Mouse (Mus musculus): ENCODE data around the gene Mettl21a. TPM values are rescaled to one million over a fixed set of nuclear protein-coding genes. Genes with fewer than 3 reads are reported as not detected.

Mettl21a gene
- polyA plus RNA-seq, 1 experiment from 2014 or later = 22.0 TPM

GRCm38 (mm10) chr1:64617715-64617984 lies 608 bp upstream of the Mettl21a start:
- H3K4me2 ChIP-seq (replicated peaks; ENCODE audit: low read depth, low read length) = peak overlapping the region; percentile 42
- peak overlapping the region; percentile 68 for H3K4me3 ChIP-seq (ENCODE audit: low read depth, low read length)
- no peaks in the 10 kb centered on the region for H3K4me1 ChIP-seq (replicated peaks; ENCODE audit: control insufficient read depth, insufficient read depth, low read length)
- DNase-seq (ENCODE audit: low spot score) (peak; percentile 90), ATAC-seq (ENCODE audit: low FRiP score) (peak; percentile 90)
- under 1% methylated on average over 15 of the region's 15 CpGs for WGBS
- H3K36me3 ChIP-seq (ENCODE audit: control insufficient read depth, insufficient read depth, low read length) = 0 out of 2 replicates have a peak, but pooled peaks cover 3% of the 10 kb centered on the region
- no peaks in the 10 kb centered on the region for H3K27me3 ChIP-seq (ENCODE audit: control insufficient read depth, insufficient read depth, low read length)
- no peaks in the 10 kb centered on the region for H3K9me3 ChIP-seq (ENCODE audit: control insufficient read depth, low read length)
- H3K27ac ChIP-seq (ENCODE audit: low read depth, low read length) = peak overlapping the region; percentile 83
- H3K9ac ChIP-seq (ENCODE audit: low read depth, low read length) = peak overlapping the region; percentile 86

- peak overlapping the region; percentile 42 for H3K4me2 ChIP-seq (replicated peaks; ENCODE audit: low read depth, low read length)
- H3K9me3 ChIP-seq (ENCODE audit: control insufficient read depth, low read length) = no peaks in the 10 kb centered on the region
- 10% methylated on average over 8 of the region's 8 CpGs for WGBS
- H3K27ac ChIP-seq (ENCODE audit: low read depth, low read length) = peak overlapping the region; percentile 83
- H3K27me3 ChIP-seq (ENCODE audit: control insufficient read depth, insufficient read depth, low read length) = no peaks in the 10 kb centered on the region
- H3K4me3 ChIP-seq (ENCODE audit: low read depth, low read length) = peak overlapping the region; percentile 68
- DNase-seq (ENCODE audit: low spot score) (no peak), ATAC-seq (ENCODE audit: low FRiP score) (no peak; the same call in 1 of the 2 replicates)
- peak overlapping the region; percentile 86 for H3K9ac ChIP-seq (ENCODE audit: low read depth, low read length)
- no peaks in the 10 kb centered on the region for H3K4me1 ChIP-seq (replicated peaks; ENCODE audit: control insufficient read depth, insufficient read depth, low read length)
- 0 out of 2 replicates have a peak, but pooled peaks cover 3% of the 10 kb centered on the region for H3K36me3 ChIP-seq (ENCODE audit: control insufficient read depth, insufficient read depth, low read length)
Measured at GRCm38 (mm10) chr1:64616531-64616880, 536 bp downstream of the Mettl21a start.

- no peak for ATAC-seq (ENCODE audit: low FRiP score)
- H3K27ac ChIP-seq (ENCODE audit: low read depth, low read length) = no peak overlapping the region
- H3K27me3 ChIP-seq (ENCODE audit: control insufficient read depth, insufficient read depth, low read length) = no peaks in the 10 kb centered on the region
- H3K4me3 ChIP-seq (ENCODE audit: low read depth, low read length) = peak overlapping the region; percentile 68; the same call in 1 of the 2 replicates
- no peak for DNase-seq (ENCODE audit: low spot score)
- peak overlapping the region; percentile 86; the same call in 1 of the 2 replicates for H3K9ac ChIP-seq (ENCODE audit: low read depth, low read length)
- H3K36me3 ChIP-seq (ENCODE audit: control insufficient read depth, insufficient read depth, low read length) = 0 out of 2 replicates have a peak, but pooled peaks cover 3% of the 10 kb centered on the region
- H3K4me2 ChIP-seq (replicated peaks; ENCODE audit: low read depth, low read length) = peak overlapping the region; percentile 42; the same call in 1 of the 2 replicates
- 65% methylated on average over 6 of the region's 6 CpGs for WGBS
- H3K4me1 ChIP-seq (replicated peaks; ENCODE audit: control insufficient read depth, insufficient read depth, low read length) = no peaks in the 10 kb centered on the region
- H3K9me3 ChIP-seq (ENCODE audit: control insufficient read depth, low read length) = no peaks in the 10 kb centered on the region
Measured at GRCm38 (mm10) chr1:64616076-64616475, 966 bp downstream of the Mettl21a start.

- no peaks in the 10 kb centered on the region for H3K9me3 ChIP-seq (ENCODE audit: control insufficient read depth, low read length)
- H3K4me2 ChIP-seq (replicated peaks; ENCODE audit: low read depth, low read length) = no peak overlapping the region
- no peaks in the 10 kb centered on the region for H3K4me1 ChIP-seq (replicated peaks; ENCODE audit: control insufficient read depth, insufficient read depth, low read length)
- H3K27me3 ChIP-seq (ENCODE audit: control insufficient read depth, insufficient read depth, low read length) = no peaks in the 10 kb centered on the region
- no peak overlapping the region for H3K4me3 ChIP-seq (ENCODE audit: low read depth, low read length)
- 84% methylated on average over 11 of the region's 11 CpGs for WGBS
- H3K36me3 ChIP-seq (ENCODE audit: control insufficient read depth, insufficient read depth, low read length) = 0 out of 2 replicates have a peak, but pooled peaks cover 3% of the 10 kb centered on the region
- no peak for DNase-seq (ENCODE audit: low spot score)
- no peak overlapping the region for H3K9ac ChIP-seq (ENCODE audit: low read depth, low read length)
- no peak overlapping the region for H3K27ac ChIP-seq (ENCODE audit: low read depth, low read length)
- no peak for ATAC-seq (ENCODE audit: low FRiP score)
Measured at GRCm38 (mm10) chr1:64615531-64615991, 1.5 kb downstream of the Mettl21a start.

GRCm38 (mm10) chr1:64614801-64615345 lies 2.2 kb downstream of the Mettl21a start:
- ATAC-seq (ENCODE audit: low FRiP score) = no peak
- WGBS = 89% methylated on average over 10 of the region's 10 CpGs
- no peak overlapping the region for H3K27ac ChIP-seq (ENCODE audit: low read depth, low read length)

GRCm38 (mm10) chr1:64614311-64614710 lies 2.7 kb downstream of the Mettl21a start:
- H3K27ac ChIP-seq (ENCODE audit: low read depth, low read length) = no peak overlapping the region
- H3K27me3 ChIP-seq (ENCODE audit: control insufficient read depth, insufficient read depth, low read length) = no peaks in the 10 kb centered on the region
- no peak overlapping the region for H3K4me3 ChIP-seq (ENCODE audit: low read depth, low read length)
- 91% methylated on average over 9 of the region's 9 CpGs for WGBS
- ATAC-seq (ENCODE audit: low FRiP score) = no peak
- H3K4me2 ChIP-seq (replicated peaks; ENCODE audit: low read depth, low read length) = no peak overlapping the region
- H3K36me3 ChIP-seq (ENCODE audit: control insufficient read depth, insufficient read depth, low read length) = 0 out of 2 replicates have a peak, but pooled peaks cover 3% of the 10 kb centered on the region
- H3K4me1 ChIP-seq (replicated peaks; ENCODE audit: control insufficient read depth, insufficient read depth, low read length) = no peaks in the 10 kb centered on the region
- no peaks in the 10 kb centered on the region for H3K9me3 ChIP-seq (ENCODE audit: control insufficient read depth, low read length)
- H3K9ac ChIP-seq (ENCODE audit: low read depth, low read length) = no peak overlapping the region
- DNase-seq (ENCODE audit: low spot score) = no peak

More at GRCm38 (mm10) chr1:64614801-64615345, 2.2 kb downstream of the Mettl21a start:
- H3K27me3 ChIP-seq (ENCODE audit: control insufficient read depth, insufficient read depth, low read length) = no peaks in the 10 kb centered on the region
- no peaks in the 10 kb centered on the region for H3K9me3 ChIP-seq (ENCODE audit: control insufficient read depth, low read length)
- no peak overlapping the region for H3K9ac ChIP-seq (ENCODE audit: low read depth, low read length)
- H3K4me2 ChIP-seq (replicated peaks; ENCODE audit: low read depth, low read length) = no peak overlapping the region
- DNase-seq (ENCODE audit: low spot score) = no peak
- 0 out of 2 replicates have a peak, but pooled peaks cover 3% of the 10 kb centered on the region for H3K36me3 ChIP-seq (ENCODE audit: control insufficient read depth, insufficient read depth, low read length)
- no peaks in the 10 kb centered on the region for H3K4me1 ChIP-seq (replicated peaks; ENCODE audit: control insufficient read depth, insufficient read depth, low read length)
- H3K4me3 ChIP-seq (ENCODE audit: low read depth, low read length) = no peak overlapping the region

GRCm38 (mm10) chr1:64609976-64610375 lies 7.1 kb downstream of the Mettl21a start:
- Histone ChIP-seq H3K4me2 (replicated peaks; ENCODE audit: low read depth, low read length) (no peak overlapping the region), H3K9me3 (ENCODE audit: control insufficient read depth, low read length) (no peaks in the 10 kb centered on the region), H3K27me3 (ENCODE audit: control insufficient read depth, insufficient read depth, low read length) (no peaks in the 10 kb centered on the region), H3K4me1 (replicated peaks; ENCODE audit: control insufficient read depth, insufficient read depth, low read length) (no peaks in the 10 kb centered on the region), H3K4me3 (ENCODE audit: low read depth, low read length) (no peak overlapping the region), H3K9ac (ENCODE audit: low read depth, low read length) (no peak overlapping the region), H3K36me3 (ENCODE audit: control insufficient read depth, insufficient read depth, low read length) (0 out of 2 replicates have a peak, but pooled peaks cover under 1% of the 10 kb centered on the region), H3K27ac (ENCODE audit: low read depth, low read length) (no peak overlapping the region)
- 91% methylated on average over 9 of the region's 9 CpGs for WGBS
- ATAC-seq (ENCODE audit: low FRiP score) = no peak
- DNase-seq (ENCODE audit: low spot score) = no peak

GRCm38 (mm10) chr1:64609145-64609544 lies 7.9 kb downstream of the Mettl21a start:
- ATAC-seq (ENCODE audit: low FRiP score) (no peak), DNase-seq (ENCODE audit: low spot score) (no peak)
- WGBS = 89% methylated on average over 4 of the region's 4 CpGs
- Histone ChIP-seq H3K27ac (ENCODE audit: low read depth, low read length) (no peak overlapping the region), H3K4me2 (replicated peaks; ENCODE audit: low read depth, low read length) (no peak overlapping the region), H3K4me3 (ENCODE audit: low read depth, low read length) (no peak overlapping the region), H3K9ac (ENCODE audit: low read depth, low read length) (no peak overlapping the region), H3K27me3 (ENCODE audit: control insufficient read depth, insufficient read depth, low read length) (no peaks in the 10 kb centered on the region), H3K4me1 (replicated peaks; ENCODE audit: control insufficient read depth, insufficient read depth, low read length) (no peaks in the 10 kb centered on the region), H3K36me3 (ENCODE audit: control insufficient read depth, insufficient read depth, low read length) (no peaks in the 10 kb centered on the region), H3K9me3 (ENCODE audit: control insufficient read depth, low read length) (no peaks in the 10 kb centered on the region)

GRCm38 (mm10) chr1:64603381-64603780 lies 13.7 kb downstream of the Mettl21a start:
- no peak overlapping the region for H3K9ac ChIP-seq (ENCODE audit: low read depth, low read length)
- no peaks in the 10 kb centered on the region for H3K4me1 ChIP-seq (replicated peaks; ENCODE audit: control insufficient read depth, insufficient read depth, low read length)
- no peak for DNase-seq (ENCODE audit: low spot score)
- 96% methylated on average over 5 of the region's 5 CpGs for WGBS
- H3K4me2 ChIP-seq (replicated peaks; ENCODE audit: low read depth, low read length) = no peak overlapping the region
- H3K27ac ChIP-seq (ENCODE audit: low read depth, low read length) = no peak overlapping the region
- H3K9me3 ChIP-seq (ENCODE audit: control insufficient read depth, low read length) = no peaks in the 10 kb centered on the region
- no peak overlapping the region for H3K4me3 ChIP-seq (ENCODE audit: low read depth, low read length)
- ATAC-seq (ENCODE audit: low FRiP score) = no peak
- H3K36me3 ChIP-seq (ENCODE audit: control insufficient read depth, insufficient read depth, low read length) = no peaks in the 10 kb centered on the region
- H3K27me3 ChIP-seq (ENCODE audit: control insufficient read depth, insufficient read depth, low read length) = no peaks in the 10 kb centered on the region

All from hindbrain, embryonic 11.5 days (tissue).